Mouse (Mus musculus) cortical plate, adult 2 months (tissue): Measurements from ENCODE around the gene Rasl10a. TPM values are rescaled to one million over a fixed set of nuclear protein-coding genes. Genes with fewer than 3 reads are reported as not detected.

Source experiments
- H3K27ac ChIP-seq: fragments of 200-500 bp; 2 replicates; pipeline ENCODE4 v1.5.1; 2012; ENCODE audit warnings: low read length, control low read depth, inconsistent platforms; ENCODE audit not compliant: insufficient read depth
- H3K4me1 ChIP-seq: fragments of 200-500 bp; 2 replicates; pipeline ENCODE4 v1.6.1; 2011; ENCODE audit warnings: low read length; ENCODE audit not compliant: control insufficient read depth, insufficient read depth
- H3K4me3 ChIP-seq: fragments of 200-500 bp; 2 replicates; pipeline ENCODE4 v1.5.1; 2011; ENCODE audit warnings: mild to moderate bottlenecking, low read length, control low read depth; ENCODE audit not compliant: insufficient read depth
- CTCF ChIP-seq: fragments of 200-500 bp; IDR thresholded peaks from 2 replicates; pipeline ENCODE4 v1.5.1; 2011; ENCODE audit warnings: mild to moderate bottlenecking, control low read depth, low read length; ENCODE audit not compliant: insufficient read depth; ENCODE audit errors: extremely low read depth
- POLR2A ChIP-seq: fragments of 200-500 bp; IDR thresholded peaks from 2 replicates; pipeline ENCODE4 v1.6.1; 2011; ENCODE audit warnings: mild to moderate bottlenecking, low read length, control low read depth; ENCODE audit not compliant: insufficient read depth; ENCODE audit errors: extremely low read depth
- polyA plus RNA-seq: library from polyadenylated mRNA; depleted of rRNA; stranded (reverse); fragments of >200 nt; gene quantifications from 2 replicates; pipeline ENCODE4 v1.2.3, GENCODE M21; 2012; rRNA removed

Rasl10a gene
- polyA plus RNA-seq, 1 experiment, result 83.2 TPM

DNA sequence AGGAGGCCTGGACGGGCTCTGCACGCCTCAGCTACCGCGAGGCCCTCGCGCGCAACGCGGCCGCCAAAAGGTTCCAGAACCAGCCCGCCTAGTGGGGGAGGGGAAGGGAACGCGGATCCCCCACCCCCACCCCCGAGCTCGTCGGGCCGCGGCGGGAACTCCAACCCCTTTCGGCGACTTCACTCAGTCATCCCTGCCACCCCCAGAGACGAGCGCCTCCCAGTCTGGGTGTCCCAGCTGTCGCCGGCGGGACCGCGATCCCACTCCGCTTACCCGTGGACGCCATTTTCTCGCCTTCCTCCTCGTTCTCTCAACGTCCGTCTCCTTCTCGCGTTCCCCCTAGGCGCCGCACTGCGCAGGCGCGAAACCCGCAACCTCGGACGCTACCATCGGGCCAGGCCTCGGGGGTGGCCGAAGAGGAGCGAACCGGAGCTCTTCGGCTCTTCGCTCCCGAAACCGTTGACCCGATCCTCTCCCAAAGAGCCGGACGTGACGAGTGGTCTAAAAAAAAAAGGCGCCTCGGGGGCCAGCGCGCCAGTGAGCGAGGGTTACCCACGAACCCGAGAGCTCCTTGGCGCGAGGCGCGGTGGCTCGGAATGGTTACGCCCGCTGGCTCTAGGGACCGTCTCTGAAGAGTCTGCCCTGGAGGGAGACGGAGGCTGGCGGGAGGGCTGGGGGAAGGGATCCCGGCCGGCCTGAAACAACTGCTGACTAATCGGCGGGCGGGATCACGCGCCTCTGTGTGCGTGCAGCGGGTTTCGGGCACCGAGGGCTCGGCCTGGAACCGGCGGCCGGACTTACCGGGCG lies 41.0 kb downstream of the Rasl10a start, which contains the start of the genes Rhbdd3 and Ewsr1:
Rhbdd3 (plus strand) TSS at position 191 of the 807 bp plus-strand sequence.
Ewsr1 (minus strand) TSS at position 531 of the 807 bp plus-strand sequence.
- Histone ChIP-seq H3K4me3 (peak within 1 kb of the TSS; percentile 61), H3K27ac (peak within 1 kb of the TSS; percentile 98), H3K4me1 (peaks cover 4% of the 10 kb centered on the region; the same call in 1 of the 2 replicates)
- TF ChIP-seq CTCF (no peak), POLR2A (peak; percentile 96)

DNA sequence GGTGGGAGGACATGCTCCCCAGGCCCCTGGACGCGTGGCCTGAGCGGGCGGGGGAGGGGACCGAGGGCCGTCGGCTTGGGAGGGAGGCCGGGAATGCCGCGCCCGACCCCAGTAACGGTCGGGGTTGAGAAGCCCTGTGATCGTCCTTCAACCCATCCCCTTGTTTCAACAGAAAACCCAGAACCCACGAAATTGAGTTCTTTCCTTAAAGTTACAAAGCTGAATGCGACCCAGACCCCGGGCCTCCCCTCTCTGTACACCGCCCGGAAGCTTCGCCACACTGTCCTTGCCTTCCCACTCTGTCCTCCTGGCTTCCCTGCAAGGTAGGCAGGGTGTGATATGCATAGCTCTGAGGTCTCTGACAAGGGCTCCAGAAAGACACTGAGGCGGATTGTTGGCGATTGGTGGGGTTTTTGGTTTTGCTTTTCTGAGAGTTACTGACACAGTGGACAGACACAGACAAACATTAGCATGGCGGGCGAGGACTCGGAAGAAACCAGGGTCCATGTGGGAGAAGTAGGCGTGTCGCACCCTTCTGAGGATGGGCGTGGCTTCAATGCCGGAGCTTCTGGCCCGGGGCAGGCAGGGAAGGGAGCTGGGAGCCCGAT lies 41.8 kb downstream of the Rasl10a start:
- H3K27ac ChIP-seq, result peak overlapping the region; percentile 72
- TF ChIP-seq POLR2A (peak; percentile 91), CTCF (no peak)
- H3K4me1 ChIP-seq, result peaks cover 4% of the 10 kb centered on the region; the same call in 1 of the 2 replicates
- H3K4me3 ChIP-seq, result peak overlapping the region; percentile 61

DNA sequence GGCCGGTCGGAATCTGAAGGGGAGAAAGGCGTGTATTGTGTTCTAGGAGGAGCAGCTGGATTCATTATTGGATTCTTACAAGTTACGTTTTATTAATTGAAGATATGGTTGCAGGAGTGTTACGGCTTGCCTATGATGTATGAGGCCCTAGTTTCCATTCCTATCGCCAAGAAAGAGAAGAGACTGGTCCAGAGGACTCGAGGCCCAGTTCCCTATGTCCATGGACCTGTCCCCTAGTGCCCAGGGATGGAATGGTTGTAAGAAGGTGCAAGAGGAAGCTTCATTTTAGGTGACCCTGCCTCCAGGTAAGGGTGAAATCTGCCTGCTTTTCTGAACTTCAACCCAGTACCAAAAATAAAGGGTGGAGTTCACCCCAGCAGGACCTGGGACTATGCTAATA lies 42.4 kb downstream of the Rasl10a start:
- no peak for TF ChIP-seq CTCF
- no peak for TF ChIP-seq POLR2A
- peaks cover 4% of the 10 kb centered on the region; the same call in 1 of the 2 replicates for H3K4me1 ChIP-seq
- peak overlapping the region; percentile 61 for H3K4me3 ChIP-seq
- no peak overlapping the region for H3K27ac ChIP-seq

DNA sequence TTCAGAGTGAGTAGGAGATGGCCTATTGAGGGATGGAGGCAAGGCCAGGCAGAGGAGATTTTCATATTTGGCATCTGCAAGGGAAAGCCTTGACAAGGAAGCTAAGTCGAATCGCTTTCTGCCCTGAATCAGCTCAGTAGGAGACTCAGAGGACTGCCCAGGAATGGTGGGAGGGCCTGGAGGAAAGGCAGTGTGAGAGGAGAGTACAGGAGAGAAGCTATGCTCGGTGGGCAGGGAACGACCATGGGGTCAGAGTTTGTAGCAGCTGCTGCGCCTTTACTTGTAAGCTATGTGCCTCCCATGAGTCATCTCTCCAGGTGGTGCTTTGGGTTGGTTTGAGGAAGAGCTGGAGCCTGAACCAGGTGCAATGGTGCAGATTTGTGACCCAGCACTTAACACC lies 42.9 kb downstream of the Rasl10a start:
- TF ChIP-seq CTCF (no peak), POLR2A (no peak)
- Histone ChIP-seq H3K4me1 (peaks cover 4% of the 10 kb centered on the region; the same call in 1 of the 2 replicates), H3K4me3 (no peak overlapping the region; the same call in 1 of the 2 replicates), H3K27ac (no peak overlapping the region)

DNA sequence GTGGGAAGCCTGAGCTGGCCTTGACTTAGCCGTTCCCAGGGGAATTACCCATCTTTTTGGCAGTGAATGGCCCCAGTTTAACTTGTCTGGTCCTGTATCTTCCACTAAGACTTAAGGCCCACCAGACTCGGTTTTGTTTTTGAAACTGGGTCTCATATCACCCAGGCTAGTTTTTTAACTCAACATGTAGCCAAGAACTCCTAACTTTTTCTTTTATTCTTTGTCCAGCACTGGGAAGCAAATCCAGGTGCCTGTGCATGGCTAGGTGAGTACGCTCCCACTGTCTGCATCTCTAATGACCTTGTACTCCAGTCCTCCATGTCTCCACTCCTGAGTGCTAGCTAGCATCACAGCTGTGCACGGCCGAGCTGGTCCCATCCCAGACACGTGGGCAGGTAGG lies 43.7 kb downstream of the Rasl10a start:
- H3K4me3 ChIP-seq, result no peak overlapping the region
- no peak overlapping the region for H3K27ac ChIP-seq
- peaks cover 4% of the 10 kb centered on the region; the same call in 1 of the 2 replicates for H3K4me1 ChIP-seq
- TF ChIP-seq POLR2A, result no peak
- no peak for TF ChIP-seq CTCF

DNA sequence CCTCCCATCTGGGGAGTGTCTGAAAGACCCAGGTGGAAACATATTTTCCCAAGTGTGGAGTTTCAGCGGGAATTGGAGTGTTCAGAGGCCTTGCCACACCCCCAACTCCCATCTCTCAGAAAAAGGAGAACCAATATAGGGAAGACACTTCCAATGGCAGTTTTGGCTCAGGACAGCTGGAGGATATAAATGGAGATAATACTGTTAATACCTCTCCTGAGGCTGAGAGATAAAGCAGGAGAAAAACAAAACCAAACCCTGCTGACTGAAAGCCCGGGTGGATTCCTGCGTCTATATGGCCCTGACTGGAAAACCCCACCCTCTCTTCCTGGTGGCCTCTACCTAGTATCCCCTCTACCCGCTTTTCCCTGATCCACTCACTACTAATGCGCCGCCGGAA lies 44.5 kb downstream of the Rasl10a start:
- no peak overlapping the region for H3K4me3 ChIP-seq

DNA sequence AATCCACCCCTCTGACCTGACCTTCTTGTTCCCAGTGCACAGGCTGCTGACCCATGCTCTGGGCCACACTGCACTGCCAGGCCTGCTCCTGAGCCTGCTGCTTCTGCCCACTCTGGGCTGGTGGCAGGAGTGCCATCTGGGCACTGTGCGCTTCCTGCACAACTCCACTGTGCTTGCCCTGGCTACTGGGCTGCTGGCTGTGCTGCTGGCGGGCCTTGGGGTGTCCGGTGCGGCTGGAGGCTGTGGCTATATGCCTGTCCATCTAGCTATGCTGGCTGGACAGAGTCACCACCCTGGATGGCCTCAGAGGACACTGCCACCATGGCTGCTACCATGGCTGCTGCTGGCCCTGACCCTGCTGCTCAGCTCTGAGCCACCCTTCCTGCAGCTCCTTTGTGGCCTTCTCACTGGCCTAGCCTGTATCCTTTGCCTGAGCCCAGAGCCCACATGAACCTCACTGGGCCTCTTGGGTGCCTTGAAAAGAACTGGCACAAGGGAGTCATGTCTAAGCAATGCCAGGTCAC lies 46.1 kb downstream of the Rasl10a start:
- Histone ChIP-seq H3K27ac (no peak overlapping the region), H3K4me1 (peaks cover 4% of the 10 kb centered on the region; the same call in 1 of the 2 replicates), H3K4me3 (no peak overlapping the region)
- TF ChIP-seq CTCF, result no peak
- no peak for TF ChIP-seq POLR2A

More for the DNA sequence above, 44.5 kb downstream of the Rasl10a start:
- no peak overlapping the region for H3K27ac ChIP-seq
- no peak for TF ChIP-seq POLR2A
- no peak for TF ChIP-seq CTCF
- peaks cover 4% of the 10 kb centered on the region; the same call in 1 of the 2 replicates for H3K4me1 ChIP-seq

DNA sequence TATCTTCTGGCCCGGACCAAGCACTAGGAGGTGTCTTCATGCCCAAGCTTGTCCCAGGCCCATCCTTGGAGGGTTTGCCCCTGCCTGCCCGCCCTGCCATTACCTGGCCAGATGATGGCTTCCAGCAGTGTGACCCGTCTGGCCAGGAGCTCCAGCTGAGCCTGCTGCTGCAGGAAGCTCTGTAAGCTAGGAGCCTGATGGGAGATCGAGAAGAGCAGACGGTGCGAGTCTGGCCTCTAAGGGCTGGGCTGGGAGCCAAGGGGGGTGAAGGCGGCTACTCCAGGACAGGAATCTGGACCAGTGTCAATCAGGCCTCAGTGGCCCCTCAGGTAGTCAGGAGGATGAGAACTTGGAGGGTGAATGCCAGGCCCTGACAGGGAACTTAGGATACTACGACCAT lies 51.5 kb downstream of the Rasl10a start:
- no peak overlapping the region for H3K4me3 ChIP-seq
- no peak for TF ChIP-seq CTCF
- H3K4me1 ChIP-seq, result no peaks in the 10 kb centered on the region
- no peak overlapping the region for H3K27ac ChIP-seq

Other genes with a start within 250 kb of the Rasl10a start
- gene Nf2, start 208.6 kb upstream of the Rasl10a start, polyA plus RNA-seq, result 60.5 and 65.6 TPM in 2 replicates
- gene Nipsnap1, start 184.2 kb upstream of the Rasl10a start, polyA plus RNA-seq, result 77.7 and 84.0 TPM in 2 replicates
- gene Thoc5, start 162.8 kb upstream of the Rasl10a start, polyA plus RNA-seq, result 46.4 and 48.1 TPM in 2 replicates
- gene Nefh, start 110.1 kb upstream of the Rasl10a start, polyA plus RNA-seq, result 33.5 and 35.3 TPM in 2 replicates
- gene Ap1b1, start 71.3 kb upstream of the Rasl10a start, polyA plus RNA-seq, result 162 and 169 TPM in 2 replicates
- gene Gas2l1, start 7.2 kb downstream of the Rasl10a start, polyA plus RNA-seq, result 91.6 and 98.8 TPM in 2 replicates
- gene Rhbdd3, start 40.8 kb downstream of the Rasl10a start, polyA plus RNA-seq, result 32.3 and 34.4 TPM in 2 replicates
- gene Ewsr1, start 41.1 kb downstream of the Rasl10a start, polyA plus RNA-seq, result 345 and 350 TPM in 2 replicates
- gene Emid1, start 94.1 kb downstream of the Rasl10a start, polyA plus RNA-seq, result 8.1 and 9.9 TPM in 2 replicates
- 10.4 and 10.6 TPM in 2 replicates for gene Kremen1, start 203.4 kb downstream of the Rasl10a start, polyA plus RNA-seq